Mouse (Mus musculus) cerebellum, adult 18-20 months (tissue): ENCODE results near the gene Ptpn20.

Source experiments
- DNase-seq, 2 experiments: peaks; one replicate each; pipeline ENCODE4 v3.0.0; 2021

The Ptpn20 gene

GRCm38 (mm10) chr14:33677996-33678395, 89.0 kb downstream of the Ptpn20 start:
- no peak for DNase-seq

GRCm38 (mm10) chr14:33678740-33679139, 89.7 kb downstream of the Ptpn20 start:
- no peak for DNase-seq

GRCm38 (mm10) chr14:33680621-33681020, 91.6 kb downstream of the Ptpn20 start:
- DNase-seq: no peak

GRCm38 (mm10) chr14:33682768-33683167, 93.8 kb downstream of the Ptpn20 start:
- DNase-seq: no peak

GRCm38 (mm10) chr14:33683701-33684100, 94.7 kb downstream of the Ptpn20 start:
- no peak for DNase-seq

- DNase-seq: no peak
Measured at GRCm38 (mm10) chr14:33687444-33688028, 98.5 kb downstream of the Ptpn20 start.

GRCm38 (mm10) chr14:33689044-33689443, 100.0 kb downstream of the Ptpn20 start:
- DNase-seq: no peak
